Mouse (Mus musculus): ENCODE measurements at regions not wholly inside any gene's neighbourhood (a gene's known extent, or its start where the extent isn't known, plus 50 kb on each side); places are given as distances from the start of the nearest gene placed in this dataset.
A peak's percentile ranks its signal among the peaks of the same experiment; 100 is the strongest.

GRCm38 (mm10) chr13:15929890-15930289, 81.8 kb upstream of the Inhba start:
- peak; percentile 26 for DNase-seq (ENCODE audit: low spot score)

- no peak for DNase-seq (ENCODE audit: low spot score)
These were observed 80.0 kb upstream of the Inhba start for GRCm38 (mm10) chr13:15931553-15932162.

- no peak for DNase-seq (ENCODE audit: low spot score)
These were observed 76.0 kb upstream of the Inhba start for GRCm38 (mm10) chr13:15935689-15936088.

GRCm38 (mm10) chr13:15936109-15936508, 75.5 kb upstream of the Inhba start:
- DNase-seq (ENCODE audit: low spot score): no peak

- no peak for DNase-seq (ENCODE audit: low spot score)
These were observed 61.5 kb upstream of the Inhba start for GRCm38 (mm10) chr13:15950143-15950542.

- no peak for DNase-seq (ENCODE audit: low spot score)
These were observed 60.6 kb upstream of the Inhba start for GRCm38 (mm10) chr13:15950885-15951610.

Data from lung, postnatal 25 days (tissue).